Mouse (Mus musculus): ENCODE results near the gene Aup1. TPM values are rescaled to one million over a fixed set of nuclear protein-coding genes. Genes with fewer than 3 reads are reported as not detected.

The Aup1 gene
- polyA plus RNA-seq, 1 experiment from 2014 or later = 112 TPM

- Histone ChIP-seq H3K36me3 (ENCODE audit: control insufficient read depth, insufficient read depth, low read length) (no peaks in the 10 kb centered on the region), H3K4me3 (ENCODE audit: low read depth, low read length) (peak overlapping the region; percentile 77), H3K4me1 (replicated peaks; ENCODE audit: control insufficient read depth, insufficient read depth, low read length) (no peaks in the 10 kb centered on the region), H3K27me3 (ENCODE audit: control insufficient read depth, insufficient read depth, low read length) (peaks cover 34% of the 10 kb centered on the region), H3K27ac (ENCODE audit: low read depth, low read length) (peak overlapping the region; percentile 83), H3K4me2 (replicated peaks; ENCODE audit: low read depth, low read length) (peak overlapping the region; percentile 55), H3K9me3 (ENCODE audit: control insufficient read depth, low read length) (no peaks in the 10 kb centered on the region), H3K9ac (ENCODE audit: low read depth, low read length) (peak overlapping the region; percentile 78)
- under 1% methylated on average over 46 of the region's 46 CpGs for WGBS
- ATAC-seq (ENCODE audit: low FRiP score) (peak; percentile 93), DNase-seq (ENCODE audit: low spot score) (peak; percentile 100)
Observed at GRCm38 (mm10) chr6:83078324-83078858, 24.1 kb downstream of the Aup1 start.

GRCm38 (mm10) chr6:83080210-83080609 is 25.9 kb downstream of the Aup1 start:
- Histone ChIP-seq H3K9me3 (ENCODE audit: control insufficient read depth, low read length) (no peaks in the 10 kb centered on the region), H3K4me1 (replicated peaks; ENCODE audit: control insufficient read depth, insufficient read depth, low read length) (no peaks in the 10 kb centered on the region), H3K27me3 (ENCODE audit: control insufficient read depth, insufficient read depth, low read length) (peaks cover 37% of the 10 kb centered on the region), H3K4me2 (replicated peaks; ENCODE audit: low read depth, low read length) (no peak overlapping the region), H3K9ac (ENCODE audit: low read depth, low read length) (no peak overlapping the region), H3K36me3 (ENCODE audit: control insufficient read depth, insufficient read depth, low read length) (no peaks in the 10 kb centered on the region), H3K27ac (ENCODE audit: low read depth, low read length) (no peak overlapping the region), H3K4me3 (ENCODE audit: low read depth, low read length) (no peak overlapping the region)
- DNase-seq (ENCODE audit: low spot score) (no peak), ATAC-seq (ENCODE audit: low FRiP score) (no peak)
- WGBS = 97% methylated on average over 5 of the region's 5 CpGs

- ATAC-seq (ENCODE audit: low FRiP score) (no peak), DNase-seq (ENCODE audit: low spot score) (no peak)
- no peak overlapping the region for H3K4me3 ChIP-seq (ENCODE audit: low read depth, low read length)
- H3K4me2 ChIP-seq (replicated peaks; ENCODE audit: low read depth, low read length) = no peak overlapping the region
- H3K9ac ChIP-seq (ENCODE audit: low read depth, low read length) = no peak overlapping the region
- H3K9me3 ChIP-seq (ENCODE audit: control insufficient read depth, low read length) = no peaks in the 10 kb centered on the region
- peaks cover 4% of the 10 kb centered on the region; the same call in 1 of the 2 replicates for H3K4me1 ChIP-seq (replicated peaks; ENCODE audit: control insufficient read depth, insufficient read depth, low read length)
- H3K36me3 ChIP-seq (ENCODE audit: control insufficient read depth, insufficient read depth, low read length) = no peaks in the 10 kb centered on the region
- no peak overlapping the region for H3K27ac ChIP-seq (ENCODE audit: low read depth, low read length)
- WGBS = 5% methylated on average over 5 of the region's 5 CpGs
- peaks cover 58% of the 10 kb centered on the region for H3K27me3 ChIP-seq (ENCODE audit: control insufficient read depth, insufficient read depth, low read length)
Observed at GRCm38 (mm10) chr6:83083497-83083896, 29.2 kb downstream of the Aup1 start.

- Histone ChIP-seq H3K27me3 (ENCODE audit: control insufficient read depth, insufficient read depth, low read length) (peaks cover 65% of the 10 kb centered on the region), H3K27ac (ENCODE audit: low read depth, low read length) (no peak overlapping the region), H3K4me3 (ENCODE audit: low read depth, low read length) (no peak overlapping the region), H3K36me3 (ENCODE audit: control insufficient read depth, insufficient read depth, low read length) (no peaks in the 10 kb centered on the region), H3K4me1 (replicated peaks; ENCODE audit: control insufficient read depth, insufficient read depth, low read length) (peaks cover 4% of the 10 kb centered on the region; the same call in 1 of the 2 replicates), H3K9me3 (ENCODE audit: control insufficient read depth, low read length) (no peaks in the 10 kb centered on the region), H3K4me2 (replicated peaks; ENCODE audit: low read depth, low read length) (no peak overlapping the region), H3K9ac (ENCODE audit: low read depth, low read length) (no peak overlapping the region)
- ATAC-seq (ENCODE audit: low FRiP score) (0 out of 2 replicates have a peak, but pooled peaks have one; percentile 13), DNase-seq (ENCODE audit: low spot score) (no peak)
- WGBS = 6% methylated on average over 6 of the region's 6 CpGs
Observed at GRCm38 (mm10) chr6:83084477-83084876, 30.2 kb downstream of the Aup1 start.

- Histone ChIP-seq H3K36me3 (ENCODE audit: control insufficient read depth, insufficient read depth, low read length) (no peaks in the 10 kb centered on the region), H3K27me3 (ENCODE audit: control insufficient read depth, insufficient read depth, low read length) (peaks cover 70% of the 10 kb centered on the region), H3K4me2 (replicated peaks; ENCODE audit: low read depth, low read length) (no peak within 1 kb of the TSS; the same call in 1 of the 2 replicates), H3K9me3 (ENCODE audit: control insufficient read depth, low read length) (no peaks in the 10 kb centered on the region), H3K9ac (ENCODE audit: low read depth, low read length) (no peak within 1 kb of the TSS), H3K4me1 (replicated peaks; ENCODE audit: control insufficient read depth, insufficient read depth, low read length) (peaks cover 4% of the 10 kb centered on the region; the same call in 1 of the 2 replicates), H3K4me3 (ENCODE audit: low read depth, low read length) (no peak within 1 kb of the TSS; the same call in 1 of the 2 replicates), H3K27ac (ENCODE audit: low read depth, low read length) (no peak within 1 kb of the TSS)
- no peak for ATAC-seq (ENCODE audit: low FRiP score)
- 3% methylated on average over 28 of the region's 42 CpGs for WGBS
- no peak for DNase-seq (ENCODE audit: low spot score)
Observed at GRCm38 (mm10) chr6:83086121-83087035, 32.1 kb downstream of the Aup1 start, which contains the start of gene Lbx2. Gene Lbx2, plus strand, starts transcription at chr6:83086367.

GRCm38 (mm10) chr6:83087205-83087925 is 33.0 kb downstream of the Aup1 start:
- peaks cover 4% of the 10 kb centered on the region; the same call in 1 of the 2 replicates for H3K4me1 ChIP-seq (replicated peaks; ENCODE audit: control insufficient read depth, insufficient read depth, low read length)
- H3K9me3 ChIP-seq (ENCODE audit: control insufficient read depth, low read length) = no peaks in the 10 kb centered on the region
- DNase-seq (ENCODE audit: low spot score) (peak; percentile 56), ATAC-seq (ENCODE audit: low FRiP score) (no peak)
- H3K4me2 ChIP-seq (replicated peaks; ENCODE audit: low read depth, low read length) = peak overlapping the region; percentile 37
- peak overlapping the region; percentile 23 for H3K4me3 ChIP-seq (ENCODE audit: low read depth, low read length)
- no peak overlapping the region for H3K9ac ChIP-seq (ENCODE audit: low read depth, low read length)
- peaks cover 68% of the 10 kb centered on the region for H3K27me3 ChIP-seq (ENCODE audit: control insufficient read depth, insufficient read depth, low read length)
- WGBS = 2% methylated on average over 47 of the region's 47 CpGs
- H3K36me3 ChIP-seq (ENCODE audit: control insufficient read depth, insufficient read depth, low read length) = no peaks in the 10 kb centered on the region
- H3K27ac ChIP-seq (ENCODE audit: low read depth, low read length) = no peak overlapping the region

GRCm38 (mm10) chr6:83087926-83088260 is 33.6 kb downstream of the Aup1 start:
- Histone ChIP-seq H3K9me3 (ENCODE audit: control insufficient read depth, low read length) (no peaks in the 10 kb centered on the region), H3K36me3 (ENCODE audit: control insufficient read depth, insufficient read depth, low read length) (no peaks in the 10 kb centered on the region), H3K9ac (ENCODE audit: low read depth, low read length) (no peak overlapping the region), H3K4me1 (replicated peaks; ENCODE audit: control insufficient read depth, insufficient read depth, low read length) (peaks cover 4% of the 10 kb centered on the region; the same call in 1 of the 2 replicates), H3K4me2 (replicated peaks; ENCODE audit: low read depth, low read length) (no peak overlapping the region), H3K27me3 (ENCODE audit: control insufficient read depth, insufficient read depth, low read length) (peaks cover 63% of the 10 kb centered on the region), H3K4me3 (ENCODE audit: low read depth, low read length) (peak overlapping the region; percentile 23), H3K27ac (ENCODE audit: low read depth, low read length) (no peak overlapping the region)
- ATAC-seq (ENCODE audit: low FRiP score) = no peak
- 5% methylated on average over 9 of the region's 9 CpGs for WGBS
- DNase-seq (ENCODE audit: low spot score) = no peak

- Histone ChIP-seq H3K9me3 (ENCODE audit: control insufficient read depth, low read length) (no peaks in the 10 kb centered on the region), H3K9ac (ENCODE audit: low read depth, low read length) (no peak overlapping the region), H3K27ac (ENCODE audit: low read depth, low read length) (no peak overlapping the region), H3K4me3 (ENCODE audit: low read depth, low read length) (no peak overlapping the region), H3K36me3 (ENCODE audit: control insufficient read depth, insufficient read depth, low read length) (no peaks in the 10 kb centered on the region), H3K4me2 (replicated peaks; ENCODE audit: low read depth, low read length) (no peak overlapping the region), H3K27me3 (ENCODE audit: control insufficient read depth, insufficient read depth, low read length) (peaks cover 21% of the 10 kb centered on the region), H3K4me1 (replicated peaks; ENCODE audit: control insufficient read depth, insufficient read depth, low read length) (peaks cover under 1% of the 10 kb centered on the region; the same call in 1 of the 2 replicates)
- ATAC-seq (ENCODE audit: low FRiP score) = no peak
- DNase-seq (ENCODE audit: low spot score) = no peak
- WGBS = 48% methylated on average over 6 of the region's 6 CpGs
Observed at GRCm38 (mm10) chr6:83092416-83093127, 38.3 kb downstream of the Aup1 start.
